Mouse (Mus musculus) thymus, adult 2 months (tissue): ENCODE data around the gene Rhbg. TPM values are rescaled to one million over a fixed set of nuclear protein-coding genes. Genes with fewer than 3 reads are reported as not detected.
"Not testable (repeated sequence)": the region's sequence is repeated elsewhere in the genome, so short reads cannot be mapped to it uniquely, and the experiment has no call there.

Source experiments
- DNase-seq: peaks from one replicate; pipeline ENCODE4 v3.0.0; 2021
- H3K27ac ChIP-seq: fragments of 200-500 bp; 2 replicates; pipeline ENCODE4 v1.5.1; 2012; ENCODE audit warnings: low read length, control low read depth; ENCODE audit not compliant: control insufficient read depth, insufficient read depth
- H3K27me3 ChIP-seq: fragments of 200-500 bp; 2 replicates; pipeline ENCODE4 v1.6.1; 2012; ENCODE audit warnings: mild to moderate bottlenecking, low read length, moderate library complexity, mixed read lengths; ENCODE audit not compliant: control insufficient read depth, insufficient read depth
- H3K36me3 ChIP-seq: fragments of 200-500 bp; 2 replicates; pipeline ENCODE4 v1.6.1; 2012; ENCODE audit warnings: mild to moderate bottlenecking, low read length, moderate library complexity; ENCODE audit not compliant: control insufficient read depth, insufficient read depth
- H3K4me1 ChIP-seq: fragments of 200-500 bp; replicated peaks from 2 replicates; pipeline ENCODE4 v1.6.1; 2012; ENCODE audit warnings: low read length; ENCODE audit not compliant: control insufficient read depth, insufficient read depth
- H3K4me3 ChIP-seq: fragments of 200-500 bp; 2 replicates; pipeline ENCODE4 v1.5.1; 2012; ENCODE audit warnings: mild to moderate bottlenecking, low read length, control low read depth, moderate library complexity; ENCODE audit not compliant: control insufficient read depth, insufficient read depth
- CTCF ChIP-seq: fragments of 200-500 bp; IDR thresholded peaks from 2 replicates; pipeline ENCODE4 v1.5.1; 2012; ENCODE audit warnings: mild to moderate bottlenecking, control low read depth, low read length, moderate library complexity, borderline replicate concordance; ENCODE audit not compliant: control insufficient read depth, poor library complexity, insufficient read depth; ENCODE audit errors: extremely low read depth
- POLR2A ChIP-seq: fragments of 200-500 bp; IDR thresholded peaks from 2 replicates; pipeline ENCODE4 v1.6.1; 2012; ENCODE audit warnings: mild to moderate bottlenecking, low read length, control low read depth, moderate library complexity; ENCODE audit not compliant: control insufficient read depth, poor library complexity, insufficient read depth; ENCODE audit errors: extremely low read depth
- WGBS: fragments of 180-500 bp; shearing (Covaris S2); methylation state at CpG from one replicate; pipeline ENCODE4 v1.1.7; 2018; 5-methylcytosine and 5-hydroxymethylcytosine counted together
- polyA plus RNA-seq: library from polyadenylated mRNA; depleted of rRNA; stranded (reverse); fragments of >200 nt; gene quantifications from 2 replicates; pipeline ENCODE4 v1.2.3, GENCODE M21; 2012

Rhbg gene
- polyA plus RNA-seq, 1 experiment: 2.7 TPM

GRCm38 (mm10) chr3:88274002-88274401 is 19.5 kb upstream of the Rhbg start:
- WGBS: 93% methylated on average over 4 of the region's 4 CpGs
- Histone ChIP-seq H3K27me3 (no peaks in the 10 kb centered on the region), H3K4me1 (no peaks in the 10 kb centered on the region), H3K36me3 (no peaks in the 10 kb centered on the region), H3K27ac (no peak overlapping the region), H3K4me3 (no peak overlapping the region)
- DNase-seq: no peak
- TF ChIP-seq CTCF (no peak), POLR2A (no peak)

DNA sequence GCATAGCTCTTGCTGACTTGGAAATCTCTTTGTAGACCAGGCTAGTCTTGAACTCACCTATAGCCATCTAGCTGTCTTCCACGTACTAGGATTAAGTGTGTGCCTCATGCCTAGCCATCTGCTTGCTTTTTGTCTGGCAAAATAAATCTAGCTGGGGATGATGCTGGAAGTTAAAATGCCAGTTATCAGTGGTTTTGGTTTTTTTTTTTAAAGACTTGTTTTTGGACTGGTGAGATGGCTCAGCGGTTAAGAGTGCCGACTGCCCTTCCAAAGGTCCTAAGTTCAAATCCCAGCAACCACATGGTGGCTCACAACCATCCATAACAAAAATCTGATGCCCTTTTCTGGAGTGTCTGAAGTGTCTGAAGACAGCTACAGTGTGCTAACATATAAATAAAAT is 17.4 kb upstream of the Rhbg start:
- no peak overlapping the region for H3K27ac ChIP-seq
- no peaks in the 10 kb centered on the region for H3K27me3 ChIP-seq
- no peak for DNase-seq
- WGBS: 95% methylated on average over 3 of the region's 3 CpGs
- H3K36me3 ChIP-seq: no peaks in the 10 kb centered on the region
- no peaks in the 10 kb centered on the region for H3K4me1 ChIP-seq
- no peak for TF ChIP-seq CTCF
- TF ChIP-seq POLR2A: no peak
- H3K4me3 ChIP-seq: no peak overlapping the region

- not testable (repeated sequence) for H3K4me3 ChIP-seq, H3K27me3 ChIP-seq, H3K36me3 ChIP-seq, H3K27ac ChIP-seq, H3K4me1 ChIP-seq, DNase-seq
- 81% methylated on average over 2 of the region's 2 CpGs for WGBS
Measured at GRCm38 (mm10) chr3:88271298-88271697, 16.8 kb upstream of the Rhbg start.

DNA sequence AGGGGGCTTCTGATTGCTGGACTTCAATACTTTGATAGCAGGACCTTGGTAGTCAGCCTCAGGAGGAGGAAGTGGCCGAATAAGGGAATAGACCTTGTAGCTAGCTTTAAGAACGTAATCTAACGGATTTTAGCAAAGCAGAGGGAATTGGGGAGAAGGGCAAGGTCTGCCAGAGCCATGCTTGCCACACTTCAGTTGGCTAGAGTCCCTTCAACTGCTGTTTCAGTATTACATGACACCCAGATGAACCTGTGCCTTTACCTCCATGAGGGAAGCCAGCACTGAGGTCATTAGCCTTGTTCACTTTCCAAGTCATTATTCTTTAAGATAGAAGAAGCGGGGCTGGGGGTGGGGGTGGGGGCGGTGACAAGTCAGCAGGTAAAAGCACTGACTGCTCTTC is 14.5 kb upstream of the Rhbg start:
- no peak for DNase-seq
- TF ChIP-seq CTCF: no peak
- no peak for TF ChIP-seq POLR2A

GRCm38 (mm10) chr3:88268014-88268413 is 13.5 kb upstream of the Rhbg start:
- not testable (repeated sequence) for H3K36me3 ChIP-seq, DNase-seq, H3K27ac ChIP-seq, H3K4me1 ChIP-seq, H3K27me3 ChIP-seq, H3K4me3 ChIP-seq
- WGBS: 68% methylated on average over 6 of the region's 6 CpGs

More for the DNA sequence above, 14.5 kb upstream of the Rhbg start:
- H3K27ac ChIP-seq: no peak overlapping the region
- no peak overlapping the region for H3K4me3 ChIP-seq
- H3K27me3 ChIP-seq: no peaks in the 10 kb centered on the region
- H3K4me1 ChIP-seq: no peaks in the 10 kb centered on the region
- no peaks in the 10 kb centered on the region for H3K36me3 ChIP-seq
- WGBS: 91% methylated on average over 5 of the region's 5 CpGs

- no peak for DNase-seq
- H3K4me3 ChIP-seq: no peak overlapping the region
Measured at GRCm38 (mm10) chr3:88262346-88262745, 7.8 kb upstream of the Rhbg start.

DNA sequence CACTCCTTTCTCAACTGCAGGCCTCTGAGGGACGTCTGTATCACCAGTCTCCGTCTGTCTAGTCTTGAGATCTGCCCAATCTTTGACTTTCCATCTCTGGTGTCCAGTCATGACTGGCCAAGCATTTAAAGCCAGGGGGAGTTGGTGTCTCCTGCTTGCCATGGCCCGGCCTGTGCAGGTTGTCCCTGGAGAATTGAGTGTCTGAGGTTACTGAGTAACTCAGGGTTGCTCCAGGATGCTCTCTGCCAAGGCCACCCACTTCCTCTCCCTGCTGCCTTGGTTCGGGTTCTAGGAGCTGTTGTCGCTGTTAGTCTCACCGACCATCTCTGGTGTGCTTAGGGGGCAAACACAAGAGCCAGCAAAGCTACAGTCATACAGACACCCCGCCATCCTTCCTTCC is 1.9 kb upstream of the Rhbg start:
- 69% methylated on average over 7 of the region's 7 CpGs for WGBS
- H3K27me3 ChIP-seq: no peaks in the 10 kb centered on the region; the same call in 1 of the 2 replicates
- DNase-seq: no peak
- no peak overlapping the region for H3K27ac ChIP-seq
- TF ChIP-seq POLR2A (no peak), CTCF (no peak)
- H3K36me3 ChIP-seq: no peaks in the 10 kb centered on the region
- no peaks in the 10 kb centered on the region for H3K4me1 ChIP-seq
- H3K4me3 ChIP-seq: no peak overlapping the region

More at GRCm38 (mm10) chr3:88262346-88262745, 7.8 kb upstream of the Rhbg start:
- Histone ChIP-seq H3K4me1 (no peaks in the 10 kb centered on the region), H3K27me3 (no peaks in the 10 kb centered on the region), H3K36me3 (no peaks in the 10 kb centered on the region), H3K27ac (no peak overlapping the region)
- 86% methylated on average over 3 of the region's 3 CpGs for WGBS
- no peak for TF ChIP-seq CTCF
- TF ChIP-seq POLR2A: no peak
